Mouse (Mus musculus) B cell, adult 62 days (primary cell): ENCODE measurements around the gene Rad18. TPM values are rescaled to one million over a fixed set of nuclear protein-coding genes. Genes with fewer than 3 reads are reported as not detected.

Source experiments
- total RNA-seq: library from RNA; stranded (reverse); gene quantifications from 4 replicates; pipeline ENCODE4 v1.2.4, GENCODE M21; 2023

Rad18 gene
- 20.8 to 25.3 TPM (median 22.3 TPM) in 4 replicates for total RNA-seq

DNA sequence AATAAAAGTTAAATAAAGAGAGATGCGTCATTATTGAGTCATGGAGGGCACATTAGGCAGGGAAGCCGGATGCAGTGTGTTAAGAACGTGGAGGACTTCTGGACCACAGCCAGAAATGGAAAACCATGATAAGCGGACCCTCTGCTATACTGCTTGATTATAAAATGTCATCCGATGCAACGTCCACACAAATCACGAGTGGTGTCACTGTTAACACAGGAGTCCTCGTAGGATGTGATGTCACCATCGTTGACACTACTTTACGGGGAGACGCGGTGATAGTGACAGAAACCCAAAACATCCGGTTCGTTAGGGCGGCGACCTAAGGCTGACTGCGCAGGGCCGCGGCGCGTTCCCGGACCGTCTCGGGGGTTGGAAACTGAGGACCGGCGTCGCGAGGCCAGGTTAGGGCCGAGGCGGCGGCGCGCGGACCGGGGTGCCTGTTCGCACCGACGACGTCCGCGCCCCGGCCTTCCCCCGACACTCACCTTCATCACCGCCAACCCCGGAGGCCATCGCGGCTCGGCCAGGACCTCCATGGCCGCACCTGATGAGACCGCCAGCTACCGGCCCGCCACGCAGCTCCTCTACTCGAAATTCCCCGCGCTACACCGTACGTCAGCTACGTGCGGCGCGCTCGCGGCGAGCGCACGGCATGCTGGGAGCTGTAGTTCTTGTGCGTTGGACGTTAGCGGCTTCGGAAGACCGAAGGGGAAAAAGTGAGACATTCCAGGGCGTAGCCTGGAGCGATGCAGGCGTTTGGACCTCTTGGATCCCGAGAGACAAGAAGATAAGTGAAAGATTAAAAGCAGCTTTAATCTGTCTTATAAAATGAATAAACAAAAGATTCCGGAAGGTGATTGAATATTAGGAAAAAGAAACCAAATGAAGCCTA is at the start of gene Rad18:
Rad18 (minus strand) TSS at position 631 of the 895 bp plus-strand sequence.

Other genes starting within 250 kb of the Rad18 start
- gene Cav3, start 237.2 kb downstream of the Rad18 start, total RNA-seq, result not detected in 4 replicates
- gene Oxtr, start 206.7 kb downstream of the Rad18 start, total RNA-seq, result not detected in 4 replicates